Mouse (Mus musculus) intestine, embryonic 15.5 days (tissue): Measurements from ENCODE around the gene Prickle1. TPM values are rescaled to one million over a fixed set of nuclear protein-coding genes. Genes with fewer than 3 reads are reported as not detected.

Experiments
- ATAC-seq: fragments of 200-750 bp; cut with Nextera tagmentation; 2 replicates; pipeline ENCODE4 v1.8.0; 2017; ENCODE audit warnings: moderate TSS enrichment, moderate library complexity
- H3K27ac ChIP-seq: fragments of 300-500 bp; sonication (generic); 2 replicates; pipeline ENCODE4 v1.5.1; 2015; ENCODE audit warnings: mild to moderate bottlenecking, inconsistent platforms
- H3K27me3 ChIP-seq: fragments of 300-500 bp; sonication (generic); replicated peaks from 2 replicates; pipeline ENCODE4 v1.6.1; 2015; ENCODE audit warnings: inconsistent platforms
- H3K36me3 ChIP-seq: fragments of 300-500 bp; sonication (generic); 2 replicates; pipeline ENCODE4 v1.6.1; 2015; ENCODE audit warnings: inconsistent platforms
- H3K4me1 ChIP-seq: fragments of 300-500 bp; sonication (generic); replicated peaks from 2 replicates; pipeline ENCODE4 v1.6.1; 2015; ENCODE audit warnings: inconsistent platforms
- H3K4me2 ChIP-seq: fragments of 300-500 bp; sonication (generic); replicated peaks from 2 replicates; pipeline ENCODE4 v1.6.1; 2015; ENCODE audit warnings: mild to moderate bottlenecking, inconsistent platforms
- H3K4me3 ChIP-seq: fragments of 300-500 bp; sonication (generic); replicated peaks from 2 replicates; pipeline ENCODE4 v1.5.1; 2015; ENCODE audit warnings: inconsistent platforms
- H3K9ac ChIP-seq: fragments of 300-500 bp; sonication (generic); 2 replicates; pipeline ENCODE4 v1.6.1; 2015; ENCODE audit warnings: inconsistent platforms
- H3K9me3 ChIP-seq: fragments of 300-500 bp; sonication (generic); 2 replicates; pipeline ENCODE4 v1.6.1; 2016; ENCODE audit warnings: inconsistent platforms
- WGBS: fragments of 180-500 bp; shearing (Covaris S2); methylation state at CpG from one replicate; pipeline ENCODE4 v1.1.7; 2015; 5-methylcytosine and 5-hydroxymethylcytosine counted together
- polyA plus RNA-seq: library from polyadenylated mRNA; unstranded; fragments of >200 nt; fragmentation: Nextera tagmentation; extraction: Ambion mirVana; gene quantifications from 2 replicates; pipeline ENCODE4 v1.2.1, GENCODE M21; 2015

Prickle1 gene
- polyA plus RNA-seq, 1 experiment from 2014 or later = 23.7 TPM

DNA sequence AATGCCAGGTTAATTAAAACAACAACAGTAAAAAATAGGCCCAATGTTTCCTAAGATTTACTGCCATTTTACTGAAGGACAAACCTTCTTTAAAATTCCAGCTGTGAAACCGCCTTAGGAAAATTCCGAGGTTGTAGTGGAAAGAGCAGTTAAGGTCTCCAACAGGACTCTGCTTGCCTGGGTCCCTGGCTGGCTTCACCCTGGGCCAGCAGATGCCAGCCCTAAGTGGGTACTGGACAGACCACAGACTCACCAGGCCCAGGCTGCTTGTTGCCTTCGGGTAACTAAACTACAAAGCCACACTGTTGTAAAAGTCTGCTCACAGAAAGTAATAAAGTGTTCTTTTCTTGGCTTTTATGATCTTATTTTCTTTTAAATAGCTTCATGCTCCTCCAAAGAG lies 26.8 kb downstream of the Prickle1 start:
- Histone ChIP-seq H3K27ac (no peak overlapping the region), H3K4me3 (no peak overlapping the region), H3K9ac (no peak overlapping the region; the same call in 1 of the 2 replicates), H3K9me3 (no peaks in the 10 kb centered on the region), H3K4me2 (no peak overlapping the region), H3K36me3 (no peaks in the 10 kb centered on the region), H3K27me3 (no peaks in the 10 kb centered on the region), H3K4me1 (peaks cover 8% of the 10 kb centered on the region; the same call in 1 of the 2 replicates)
- WGBS = 50% methylated on average over 3 of the region's 3 CpGs
- ATAC-seq = no peak

DNA sequence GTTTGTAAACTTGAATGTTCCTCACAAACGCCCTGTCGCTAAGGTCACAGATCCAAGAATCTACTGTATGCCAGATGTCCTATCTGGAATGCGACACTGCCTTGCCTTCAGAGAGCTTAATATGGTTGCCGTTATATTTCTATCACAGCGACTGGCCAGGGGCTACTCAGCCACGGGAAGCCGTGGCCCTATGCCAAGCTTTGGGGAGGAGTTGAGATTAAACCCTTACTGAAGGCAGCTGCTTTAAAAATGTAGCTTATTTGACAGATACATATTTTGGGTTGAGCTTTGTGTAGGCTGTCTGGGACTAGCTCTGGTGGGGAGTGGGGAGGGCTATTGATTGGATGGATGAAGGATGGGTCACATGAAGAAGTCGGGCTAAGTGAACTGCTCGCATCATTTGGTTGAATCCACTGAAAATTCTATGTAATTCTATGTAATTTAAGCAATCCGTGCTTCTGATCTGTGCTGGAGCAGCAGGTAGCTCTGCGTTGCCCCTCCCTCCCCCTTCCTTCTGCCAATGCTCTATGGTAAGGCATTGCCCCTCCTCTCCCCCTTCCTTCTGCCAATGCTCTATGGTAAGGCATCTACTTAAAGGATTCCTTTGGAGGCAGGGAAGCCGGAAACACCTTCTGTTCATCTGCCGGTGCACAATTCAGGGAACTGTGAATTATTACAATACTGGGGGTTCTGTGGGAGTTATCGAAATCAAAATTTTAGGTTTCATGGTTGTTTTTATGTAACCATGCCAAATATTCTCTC lies 28.0 kb downstream of the Prickle1 start:
- no peak overlapping the region for H3K4me2 ChIP-seq
- no peak overlapping the region for H3K27ac ChIP-seq
- H3K4me3 ChIP-seq = no peak overlapping the region
- no peaks in the 10 kb centered on the region for H3K36me3 ChIP-seq
- 62% methylated on average over 14 of the region's 14 CpGs for WGBS
- no peaks in the 10 kb centered on the region for H3K27me3 ChIP-seq
- H3K9ac ChIP-seq = no peak overlapping the region
- H3K4me1 ChIP-seq = peaks cover 12% of the 10 kb centered on the region; the same call in 1 of the 2 replicates
- H3K9me3 ChIP-seq = no peaks in the 10 kb centered on the region
- ATAC-seq = peak; percentile 44; the same call in 1 of the 2 replicates

DNA sequence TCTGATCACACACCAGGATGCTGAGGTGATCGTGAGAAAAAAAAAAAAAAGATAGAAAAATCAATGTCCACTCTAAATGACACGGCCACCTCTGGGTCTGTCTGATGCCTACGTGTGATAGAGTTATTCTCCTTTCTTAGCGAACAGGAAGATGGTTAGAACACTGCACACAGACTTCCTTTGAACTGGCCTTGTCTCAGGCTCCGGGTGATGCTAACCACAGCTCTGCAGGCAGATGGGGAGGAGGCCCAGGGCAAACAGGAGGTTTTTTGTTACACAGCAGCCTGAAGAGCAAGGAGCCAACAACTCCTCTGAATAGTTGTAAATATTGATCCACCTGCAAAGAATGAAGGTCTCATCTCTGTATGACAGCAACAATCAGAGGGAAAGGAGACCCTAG lies 32.2 kb downstream of the Prickle1 start:
- Histone ChIP-seq H3K27ac (no peak overlapping the region), H3K36me3 (no peaks in the 10 kb centered on the region), H3K27me3 (no peaks in the 10 kb centered on the region), H3K4me2 (no peak overlapping the region), H3K4me1 (peaks cover 10% of the 10 kb centered on the region; the same call in 1 of the 2 replicates), H3K9me3 (no peaks in the 10 kb centered on the region), H3K4me3 (no peak overlapping the region), H3K9ac (no peak overlapping the region)
- 46% methylated on average over 5 of the region's 5 CpGs for WGBS
- ATAC-seq = no peak

DNA sequence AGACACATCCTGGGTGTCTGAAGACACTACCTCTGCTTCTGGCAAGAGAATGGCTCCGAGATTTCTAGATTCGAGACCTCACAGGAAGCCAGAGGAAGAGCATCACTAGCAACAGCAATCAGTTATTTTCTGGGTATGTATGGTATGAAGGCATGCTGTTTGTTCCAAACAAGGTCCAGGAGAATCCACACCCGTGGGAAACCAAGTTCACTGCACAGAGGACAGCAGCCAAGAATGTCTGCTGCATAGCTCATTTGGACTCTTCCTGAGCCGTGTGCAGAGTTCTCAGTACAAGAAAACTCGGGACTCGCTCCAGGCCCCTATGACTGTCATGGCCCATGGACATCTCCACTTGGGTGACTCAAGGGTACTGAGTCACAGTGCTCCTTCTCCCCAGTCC lies 34.2 kb downstream of the Prickle1 start:
- no peaks in the 10 kb centered on the region for H3K27me3 ChIP-seq
- H3K4me2 ChIP-seq = no peak overlapping the region
- no peaks in the 10 kb centered on the region for H3K36me3 ChIP-seq
- no peak for ATAC-seq
- 59% methylated on average over 6 of the region's 6 CpGs for WGBS
- peaks cover 4% of the 10 kb centered on the region; the same call in 1 of the 2 replicates for H3K4me1 ChIP-seq
- no peaks in the 10 kb centered on the region for H3K9me3 ChIP-seq
- H3K9ac ChIP-seq = no peak overlapping the region
- no peak overlapping the region for H3K27ac ChIP-seq
- H3K4me3 ChIP-seq = no peak overlapping the region

DNA sequence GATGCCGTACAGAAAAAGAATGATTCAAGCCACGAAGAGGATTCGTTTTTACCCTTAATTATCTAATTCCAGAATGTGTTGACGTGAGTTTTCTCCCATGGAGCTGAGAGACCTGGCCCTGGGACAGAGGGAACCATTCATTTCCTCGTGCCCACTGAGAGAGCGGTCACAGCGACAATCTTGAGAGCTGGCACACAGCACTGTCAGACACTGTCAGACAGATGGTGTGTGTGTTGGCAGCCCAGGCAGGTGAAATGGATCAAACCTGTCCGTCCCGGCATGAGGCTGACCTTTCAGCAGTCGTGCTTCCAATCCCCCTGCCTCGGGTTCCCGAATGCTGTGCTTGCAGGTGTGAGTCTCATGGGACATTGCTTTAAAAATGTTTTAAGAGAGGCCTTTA lies 37.3 kb downstream of the Prickle1 start:
- no peak overlapping the region for H3K4me3 ChIP-seq
- no peak for ATAC-seq
- 91% methylated on average over 12 of the region's 12 CpGs for WGBS

DNA sequence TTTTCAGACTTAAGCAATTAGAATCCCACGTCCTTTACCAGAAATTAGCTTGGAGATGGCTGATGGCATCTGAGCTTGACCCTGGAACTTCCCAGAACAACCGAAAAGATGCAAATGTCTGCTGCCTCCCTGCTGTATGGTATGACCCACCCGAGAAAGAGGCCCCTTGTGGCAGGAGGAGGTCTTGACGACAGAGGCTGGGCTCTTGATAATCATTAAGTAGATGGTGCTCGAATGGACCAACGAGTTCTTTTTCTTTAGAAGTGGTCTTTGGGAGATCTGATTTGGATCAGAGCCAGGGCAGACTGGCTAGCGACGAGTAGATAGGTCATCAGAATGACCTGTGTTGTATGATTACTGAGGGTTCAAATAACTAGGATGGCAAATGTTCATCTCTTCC lies 40.0 kb downstream of the Prickle1 start:
- ATAC-seq = no peak
- H3K27ac ChIP-seq = no peak overlapping the region
- no peak overlapping the region for H3K4me3 ChIP-seq
- peaks cover 12% of the 10 kb centered on the region for H3K4me1 ChIP-seq
- no peaks in the 10 kb centered on the region for H3K36me3 ChIP-seq
- no peaks in the 10 kb centered on the region for H3K9me3 ChIP-seq
- WGBS = 66% methylated on average over 8 of the region's 8 CpGs
- H3K27me3 ChIP-seq = no peaks in the 10 kb centered on the region
- H3K4me2 ChIP-seq = no peak overlapping the region
- no peak overlapping the region for H3K9ac ChIP-seq

More for the DNA sequence above, 37.3 kb downstream of the Prickle1 start:
- Histone ChIP-seq H3K9ac (no peak overlapping the region), H3K27me3 (no peaks in the 10 kb centered on the region), H3K4me1 (no peaks in the 10 kb centered on the region), H3K9me3 (no peaks in the 10 kb centered on the region), H3K36me3 (no peaks in the 10 kb centered on the region), H3K4me2 (no peak overlapping the region), H3K27ac (no peak overlapping the region)

DNA sequence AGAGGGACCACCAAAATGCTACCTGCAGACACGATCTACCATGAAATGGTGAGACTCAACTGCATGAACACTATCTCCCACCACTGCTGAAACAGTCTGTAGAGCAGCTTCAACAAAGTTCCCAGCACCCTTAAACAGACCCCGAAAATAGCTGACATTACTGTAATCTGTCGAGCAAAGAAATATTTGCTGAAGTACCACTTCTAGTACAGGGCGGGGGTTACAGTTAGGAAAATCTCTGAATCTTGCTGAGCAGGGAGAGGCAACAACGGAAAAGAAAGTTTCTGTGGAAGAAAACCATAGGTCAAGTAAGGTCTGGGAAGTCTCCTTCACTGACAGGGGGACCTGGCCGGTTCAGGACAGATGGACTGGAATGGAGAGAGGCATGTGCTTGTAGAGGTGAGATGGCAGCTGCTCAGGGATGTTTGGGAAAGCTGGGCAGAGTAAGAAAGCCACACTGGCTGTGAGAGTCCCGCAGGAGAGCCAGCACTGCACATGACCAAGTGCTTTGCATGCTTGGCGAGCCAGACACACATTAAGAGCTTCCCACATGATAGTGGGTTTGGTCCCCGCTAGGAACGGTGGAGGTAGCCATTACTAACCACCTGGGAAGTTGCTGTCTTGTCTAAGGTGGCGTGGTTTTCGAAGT lies 41.4 kb downstream of the Prickle1 start:
- Histone ChIP-seq H3K4me3 (no peak overlapping the region), H3K36me3 (no peaks in the 10 kb centered on the region), H3K4me2 (no peak overlapping the region), H3K9me3 (no peaks in the 10 kb centered on the region), H3K4me1 (peaks cover 12% of the 10 kb centered on the region), H3K9ac (no peak overlapping the region), H3K27me3 (no peaks in the 10 kb centered on the region), H3K27ac (no peak overlapping the region)
- ATAC-seq = no peak
- 66% methylated on average over 12 of the region's 12 CpGs for WGBS

DNA sequence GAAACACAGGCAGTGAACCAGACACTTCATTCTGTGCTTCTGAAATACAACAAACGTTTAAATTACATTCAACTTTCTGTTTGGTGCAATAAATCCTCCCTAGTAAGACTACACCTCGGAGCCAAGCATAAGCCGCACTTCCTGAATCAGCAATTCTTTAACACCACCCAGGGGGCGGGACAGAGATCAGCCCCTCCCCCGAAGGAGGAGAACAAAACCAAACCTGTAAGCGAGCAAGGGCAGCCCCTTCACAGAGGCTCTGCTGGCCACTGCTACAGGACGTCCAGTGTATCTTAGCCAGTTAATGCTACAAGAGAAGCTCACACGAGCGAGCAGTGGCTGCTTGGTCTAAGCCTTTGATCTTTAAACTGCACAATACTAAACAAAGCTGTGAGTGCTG lies 43.5 kb downstream of the Prickle1 start:
- H3K4me1 ChIP-seq = peaks cover 12% of the 10 kb centered on the region
- no peak overlapping the region for H3K27ac ChIP-seq
- ATAC-seq = peak; percentile 93
- H3K27me3 ChIP-seq = no peaks in the 10 kb centered on the region
- no peaks in the 10 kb centered on the region for H3K36me3 ChIP-seq
- no peak overlapping the region for H3K4me3 ChIP-seq
- no peak overlapping the region for H3K9ac ChIP-seq
- 4% methylated on average over 9 of the region's 9 CpGs for WGBS
- H3K9me3 ChIP-seq = no peaks in the 10 kb centered on the region
- peak overlapping the region; percentile 43 for H3K4me2 ChIP-seq

DNA sequence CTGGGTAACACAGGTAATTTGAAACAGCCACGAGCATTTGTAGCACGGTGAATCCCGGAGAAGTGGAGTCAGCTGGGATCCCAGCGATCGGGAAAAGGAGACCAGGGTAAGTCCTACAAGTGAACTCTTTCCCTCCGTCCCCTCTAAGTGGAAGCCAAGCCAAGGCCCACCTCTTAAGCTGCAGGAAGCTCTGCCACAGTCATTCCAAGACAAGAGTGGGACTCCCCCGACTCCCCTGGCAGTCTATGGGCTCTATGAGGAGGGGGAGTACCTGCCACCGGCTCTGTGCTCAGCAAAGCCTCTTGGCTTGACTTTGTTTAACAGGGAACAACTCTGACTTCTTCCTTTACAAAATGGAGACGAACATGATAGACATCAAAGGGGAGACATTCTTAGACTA lies 47.4 kb downstream of the Prickle1 start:
- H3K36me3 ChIP-seq = no peaks in the 10 kb centered on the region
- H3K27me3 ChIP-seq = no peaks in the 10 kb centered on the region
- WGBS = 82% methylated on average over 9 of the region's 9 CpGs
- no peak for ATAC-seq
- H3K4me1 ChIP-seq = peaks cover 12% of the 10 kb centered on the region
- H3K9me3 ChIP-seq = no peaks in the 10 kb centered on the region
- no peak overlapping the region for H3K27ac ChIP-seq
- no peak overlapping the region for H3K4me3 ChIP-seq
- no peak overlapping the region for H3K9ac ChIP-seq
- no peak overlapping the region for H3K4me2 ChIP-seq

DNA sequence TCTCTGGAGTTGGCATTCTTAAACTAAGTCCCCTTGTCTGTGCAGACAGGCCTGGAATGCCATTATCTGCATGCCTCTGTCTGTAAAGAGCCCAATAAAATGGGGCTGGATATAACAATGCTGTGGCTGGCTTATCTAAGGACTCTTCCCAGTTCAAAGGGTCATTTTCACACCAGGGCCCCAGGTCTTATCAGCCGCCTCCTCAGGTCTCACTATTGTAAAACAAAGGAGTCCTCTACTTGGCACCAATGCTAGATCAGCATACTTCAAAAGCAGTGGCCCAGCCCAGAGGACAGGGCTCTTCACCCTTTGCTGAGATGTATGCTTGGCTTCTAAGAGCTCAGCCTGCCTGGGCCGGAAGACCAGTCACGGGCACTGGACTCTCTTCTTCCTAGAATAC lies 56.3 kb downstream of the Prickle1 start:
- no peaks in the 10 kb centered on the region for H3K27me3 ChIP-seq
- H3K36me3 ChIP-seq = no peaks in the 10 kb centered on the region
- no peak overlapping the region for H3K27ac ChIP-seq
- no peak overlapping the region for H3K4me3 ChIP-seq
- H3K4me2 ChIP-seq = no peak overlapping the region
- 56% methylated on average over 3 of the region's 3 CpGs for WGBS
- peaks cover 11% of the 10 kb centered on the region for H3K4me1 ChIP-seq
- peak; percentile 92 for ATAC-seq
- H3K9me3 ChIP-seq = no peaks in the 10 kb centered on the region
- no peak overlapping the region for H3K9ac ChIP-seq

DNA sequence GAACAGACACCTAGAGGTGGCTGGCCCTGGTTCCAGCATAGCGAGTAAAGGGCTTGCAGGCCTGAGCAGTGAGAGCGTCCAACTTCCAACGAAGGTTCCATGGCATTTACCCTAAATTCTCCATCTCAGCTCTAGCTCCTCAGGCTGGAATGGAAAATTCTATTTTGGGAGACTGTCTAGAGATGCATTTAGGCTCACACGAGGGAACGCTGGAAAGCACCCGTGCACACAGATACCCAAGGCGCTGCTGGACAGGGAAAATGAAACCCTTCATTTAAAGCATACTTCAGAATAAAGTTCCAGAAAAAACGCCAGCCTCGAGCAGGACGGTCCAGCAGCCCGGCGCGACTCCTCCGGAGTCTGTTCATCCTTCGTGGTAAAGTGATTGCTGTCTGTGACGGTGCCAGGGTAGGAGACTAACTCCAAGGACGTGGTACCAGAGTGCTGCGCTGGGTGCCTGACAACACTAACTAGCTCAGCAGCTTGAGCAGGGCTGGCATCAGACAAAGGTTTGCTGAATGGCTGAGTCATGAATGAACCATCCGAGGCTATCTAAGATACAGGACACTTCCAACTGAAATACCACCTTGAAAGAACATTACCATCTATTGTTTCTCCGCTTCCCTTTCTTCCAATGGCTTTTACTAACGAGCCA lies 57.0 kb downstream of the Prickle1 start:
- 86% methylated on average over 21 of the region's 21 CpGs for WGBS
- peaks cover 12% of the 10 kb centered on the region for H3K4me1 ChIP-seq
- H3K4me3 ChIP-seq = no peak overlapping the region
- H3K9ac ChIP-seq = no peak overlapping the region
- H3K27ac ChIP-seq = no peak overlapping the region
- H3K27me3 ChIP-seq = no peaks in the 10 kb centered on the region
- ATAC-seq = no peak
- no peaks in the 10 kb centered on the region for H3K36me3 ChIP-seq
- no peaks in the 10 kb centered on the region for H3K9me3 ChIP-seq
- H3K4me2 ChIP-seq = no peak overlapping the region

DNA sequence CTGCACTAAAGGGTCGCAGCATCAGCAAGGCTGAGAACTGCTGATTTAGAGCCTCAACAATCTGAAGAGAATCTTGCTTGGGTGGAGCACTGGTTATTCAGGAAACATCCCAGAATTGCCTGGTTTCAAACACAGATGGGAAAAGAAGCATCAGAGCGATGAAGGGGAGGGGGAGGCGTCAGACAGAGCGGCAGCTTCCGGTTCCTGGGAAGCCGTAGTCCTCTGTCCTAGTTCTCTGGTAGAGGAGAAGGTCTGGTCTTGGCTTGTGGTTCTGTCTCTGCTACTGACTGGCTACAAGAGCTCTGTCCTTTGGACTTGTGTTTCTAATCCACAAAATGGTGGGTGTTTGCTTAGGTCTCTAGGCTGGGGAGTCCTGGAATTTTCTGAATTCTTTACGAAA lies 57.9 kb downstream of the Prickle1 start:
- ATAC-seq = no peak

More for the DNA sequence above, 57.9 kb downstream of the Prickle1 start:
- H3K9ac ChIP-seq = no peak overlapping the region
- H3K27me3 ChIP-seq = no peaks in the 10 kb centered on the region
- WGBS = 76% methylated on average over 7 of the region's 7 CpGs
- H3K4me3 ChIP-seq = no peak overlapping the region
- no peak overlapping the region for H3K27ac ChIP-seq
- no peaks in the 10 kb centered on the region for H3K9me3 ChIP-seq
- H3K36me3 ChIP-seq = no peaks in the 10 kb centered on the region
- H3K4me1 ChIP-seq = peaks cover 14% of the 10 kb centered on the region
- no peak overlapping the region for H3K4me2 ChIP-seq
